Mouse (Mus musculus) spleen, postnatal 4 days (tissue): Measurements from ENCODE around the gene Acta1.

ENCODE experiments used
- DNase-seq, 2 experiments: peaks; one replicate each; pipeline ENCODE4 v3.0.0; 2022; ENCODE audit warnings: low spot score in 2 of 2

The Acta1 gene

DNA sequence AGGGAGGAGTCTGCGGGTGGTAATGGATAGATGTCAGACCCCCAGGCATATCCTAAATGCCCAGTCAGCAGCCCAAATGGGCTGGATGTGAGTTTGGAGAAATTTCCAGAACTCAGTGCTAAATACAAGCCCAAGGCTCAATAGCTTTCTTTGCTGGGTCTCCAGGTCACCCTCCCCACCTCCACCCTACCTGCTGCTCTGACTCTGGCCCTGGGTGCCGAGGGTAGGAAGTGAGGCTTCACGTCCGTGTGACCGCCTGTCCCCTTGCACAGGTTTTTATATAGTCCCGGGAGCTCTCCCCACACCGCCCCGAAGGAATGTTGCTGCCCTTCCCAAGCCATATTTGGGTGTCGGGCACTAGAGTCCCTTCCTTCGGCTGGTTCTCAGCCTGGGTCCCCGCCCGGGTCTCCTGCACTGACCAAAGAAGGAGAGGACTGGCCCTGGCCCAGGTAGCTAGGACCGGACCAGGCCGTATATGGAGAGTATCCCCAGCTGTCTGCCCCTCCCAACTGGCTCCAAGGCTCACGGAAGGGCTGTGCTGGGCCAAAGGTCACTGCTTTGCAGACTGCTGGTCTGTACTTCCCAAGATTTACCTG lies at the start of gene Acta1:
TSS of gene Acta1 (minus strand) at position 250 of the 596 bp plus-strand sequence.
- DNase-seq, result no peak

DNA sequence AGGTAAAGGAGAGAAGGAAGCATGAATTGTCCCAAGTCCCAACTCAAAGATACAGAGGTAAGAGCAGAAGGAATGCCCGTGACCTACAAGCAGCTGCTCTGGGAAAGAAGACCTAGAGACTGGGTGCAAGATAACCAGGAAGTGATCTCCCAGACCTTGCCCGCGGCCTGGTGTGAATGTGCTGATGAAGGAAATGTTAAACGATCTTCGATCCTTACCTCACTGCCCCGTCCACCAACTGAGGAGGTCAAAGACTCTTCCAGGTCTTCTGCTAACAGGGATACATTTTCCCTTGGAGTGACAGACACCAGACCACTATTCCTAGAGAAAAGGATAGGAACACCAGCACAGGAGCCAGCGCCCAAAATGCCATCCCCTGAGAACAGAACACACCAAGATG lies 34.5 kb upstream of the Acta1 start:
- DNase-seq, result no peak

DNA sequence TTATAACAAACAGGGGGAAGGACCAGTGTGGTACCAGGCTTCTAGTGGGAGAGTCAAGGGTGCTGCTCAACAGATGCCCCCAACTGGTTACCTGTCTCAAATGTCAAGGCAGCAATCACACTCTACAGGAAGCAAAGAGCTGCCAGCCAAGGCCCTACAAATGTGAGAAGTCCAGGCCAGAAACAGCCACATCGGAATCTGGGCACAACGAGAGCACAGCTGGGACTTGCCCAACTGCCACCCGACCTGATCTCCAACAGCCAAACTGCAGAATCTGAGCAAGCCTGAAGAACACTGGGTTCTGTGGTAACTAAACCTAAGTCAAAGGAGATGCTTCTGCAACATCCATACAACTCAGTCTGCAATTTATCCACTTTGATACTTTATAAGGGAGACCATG lies 31.1 kb upstream of the Acta1 start:
- no peak for DNase-seq

DNA sequence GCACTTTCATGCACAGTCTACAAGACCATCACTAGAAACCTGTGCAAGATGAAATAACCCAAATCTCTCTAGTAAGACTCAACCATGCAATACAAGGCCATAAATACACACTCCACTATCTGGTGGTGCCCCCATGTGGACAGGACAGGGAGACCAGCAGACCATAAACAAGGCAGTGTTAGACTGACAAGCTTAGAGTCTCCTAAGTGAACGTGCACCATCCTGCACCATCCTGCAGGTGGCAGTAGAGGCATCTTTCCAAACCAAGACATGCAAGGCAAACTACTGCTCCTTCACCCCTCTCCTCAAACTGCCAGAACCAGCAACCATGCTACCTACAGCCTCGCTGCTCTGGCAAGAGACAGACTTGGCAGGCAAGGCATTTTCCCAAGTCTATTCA lies 30.2 kb upstream of the Acta1 start:
- DNase-seq, result peak; percentile 82 to 91

DNA sequence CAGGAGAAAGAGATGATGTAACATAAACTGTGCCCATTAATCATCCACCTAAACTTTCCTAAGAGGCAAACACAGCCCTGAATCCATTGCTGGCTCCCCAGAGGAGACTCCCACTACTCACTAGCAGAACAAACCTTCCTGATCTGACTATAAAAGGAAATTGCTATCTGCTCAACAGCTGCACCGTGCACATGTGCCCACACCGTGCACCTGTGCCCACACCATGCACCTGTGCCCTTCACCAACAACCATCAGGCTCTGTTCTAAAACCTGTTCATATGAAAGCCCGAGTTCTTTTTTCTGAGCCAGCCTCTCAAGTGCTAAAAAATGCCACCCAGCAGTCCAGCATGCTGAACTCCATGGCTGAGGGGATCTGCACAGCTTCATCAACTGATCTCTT lies 20.1 kb upstream of the Acta1 start:
- no peak for DNase-seq

DNA sequence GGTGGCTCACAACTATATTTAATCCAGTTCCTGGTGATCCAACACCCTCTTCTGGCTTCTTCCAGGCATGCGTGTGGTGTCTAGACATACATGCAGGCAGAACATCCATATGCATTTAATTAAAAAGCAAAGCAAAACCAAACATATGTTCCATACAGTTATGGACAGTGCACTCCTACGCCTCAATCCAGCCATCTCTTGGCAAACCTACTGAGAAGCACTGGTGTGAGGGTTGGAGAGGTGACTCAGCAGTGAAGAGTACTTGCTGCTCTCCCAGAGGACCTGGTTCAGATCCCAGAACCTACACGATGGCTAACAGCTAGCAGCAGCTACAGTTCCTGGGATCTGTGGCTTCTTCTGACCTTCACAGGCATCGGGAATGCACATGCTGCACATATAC lies 17.7 kb upstream of the Acta1 start:
- DNase-seq, result no peak

DNA sequence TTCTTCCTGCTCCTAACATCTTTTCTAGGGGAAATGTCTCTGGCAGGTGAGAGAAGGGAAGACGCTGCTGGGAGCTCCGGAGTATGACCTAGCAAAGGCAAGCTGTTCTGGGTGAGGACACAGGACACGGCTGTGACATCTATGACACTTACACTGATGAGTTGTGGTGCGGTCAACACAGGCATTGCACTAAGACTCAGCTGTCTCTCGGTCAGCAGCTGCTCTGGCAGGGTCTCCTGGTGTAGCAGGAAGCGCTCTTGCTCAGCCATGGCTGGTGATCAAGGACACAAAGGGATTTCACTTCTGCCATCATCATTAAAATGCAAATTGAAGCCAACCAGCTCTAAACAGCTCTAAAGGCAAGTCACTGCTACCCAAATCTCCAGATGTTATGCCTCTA lies 13.1 kb upstream of the Acta1 start:
- DNase-seq, result no peak

DNA sequence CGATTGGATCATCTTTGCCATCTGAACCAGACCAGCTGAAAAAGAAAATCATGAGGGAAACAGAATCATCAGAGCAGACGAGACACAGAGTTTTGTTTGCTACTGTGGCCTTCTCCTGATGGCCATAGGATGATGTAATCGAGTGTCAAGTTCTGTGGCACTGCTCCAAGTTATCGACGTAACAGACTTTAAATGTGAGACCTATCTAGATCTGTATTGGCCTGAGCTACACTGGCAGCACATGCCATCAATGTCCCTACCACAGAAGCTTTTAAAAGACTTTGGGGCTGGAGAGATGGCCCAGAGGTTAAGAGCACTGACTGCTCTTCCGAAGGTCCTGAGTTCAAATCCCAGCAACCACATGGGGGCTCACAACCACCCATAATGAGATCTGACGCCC lies 8.1 kb upstream of the Acta1 start:
- no peak for DNase-seq

DNA sequence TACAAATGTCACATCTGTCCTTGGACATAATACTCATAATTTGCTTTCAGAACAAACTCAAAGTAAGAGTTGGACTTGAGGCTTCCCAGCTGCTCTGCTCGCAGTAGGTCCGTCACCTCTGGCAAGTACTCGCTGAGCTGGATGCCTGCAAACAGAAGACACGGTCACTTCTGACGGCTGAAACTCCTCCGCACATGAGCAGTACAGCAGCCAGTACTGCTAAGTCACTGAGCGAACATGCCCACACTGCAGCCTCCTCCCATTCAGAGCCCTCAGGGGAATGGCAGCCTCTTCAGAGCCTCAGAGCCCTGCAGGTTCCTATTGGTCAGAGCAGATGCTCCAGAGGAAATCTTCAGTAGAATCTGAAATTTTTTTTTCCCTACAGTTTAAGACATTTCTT lies 4.8 kb upstream of the Acta1 start:
- no peak for DNase-seq

DNA sequence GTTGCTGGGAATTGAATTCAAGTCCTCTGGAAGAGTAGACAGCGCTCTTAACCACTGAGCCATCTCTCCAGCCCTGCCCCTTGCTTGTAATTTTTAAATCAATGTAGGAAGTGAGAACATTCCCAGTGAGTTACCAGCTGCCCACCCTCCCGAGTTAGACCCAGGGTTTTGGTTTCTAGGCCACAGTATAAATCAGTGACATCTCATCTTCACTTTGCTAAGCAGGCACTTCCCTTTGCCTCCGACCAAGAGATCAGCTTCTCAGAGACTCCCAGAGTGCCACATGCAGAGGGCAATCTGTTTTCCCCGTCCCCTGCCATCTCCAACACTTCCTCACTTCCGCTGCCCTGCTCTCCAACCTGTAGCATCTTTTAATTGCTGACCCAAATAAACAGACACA lies 4.0 kb upstream of the Acta1 start:
- no peak for DNase-seq

DNA sequence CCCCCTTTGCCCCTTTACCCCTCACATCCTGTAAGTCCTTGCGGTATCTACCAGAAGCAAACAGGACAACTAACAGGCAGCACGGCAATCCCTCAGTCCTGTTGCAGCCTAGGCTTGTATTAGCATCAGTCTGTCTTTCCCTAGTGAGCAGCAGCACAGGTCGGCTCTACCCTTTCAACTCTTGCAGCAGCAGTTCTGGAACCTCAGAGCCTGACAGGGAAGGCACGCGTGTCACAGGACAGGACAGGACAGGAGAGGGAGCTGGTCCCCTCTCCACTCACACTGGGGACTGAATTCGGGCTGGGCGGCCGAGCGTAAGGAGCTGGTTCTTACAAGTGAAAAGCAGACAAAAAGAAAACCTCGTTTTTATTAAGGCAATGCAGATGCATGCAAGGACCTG lies 2.2 kb upstream of the Acta1 start:
- no peak for DNase-seq

DNA sequence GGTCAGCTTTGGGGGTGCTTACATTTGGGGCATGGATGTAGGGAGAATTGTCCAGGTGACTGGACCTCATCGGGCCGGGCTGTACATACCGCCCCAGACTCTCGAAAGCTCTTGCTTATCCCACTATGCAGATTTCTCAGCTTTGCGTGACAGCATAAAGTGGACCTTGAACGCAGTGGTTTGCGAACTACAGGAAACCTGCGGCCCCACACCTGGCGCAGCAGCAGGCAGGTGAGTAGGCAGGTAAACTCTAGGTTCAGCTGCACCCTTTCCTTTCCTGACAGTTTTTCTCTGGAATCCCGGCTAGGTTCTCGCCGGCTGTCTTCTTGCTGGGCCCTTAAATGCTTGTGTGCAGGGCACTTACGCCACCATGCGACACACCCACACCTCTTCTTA lies 1.8 kb upstream of the Acta1 start:
- no peak for DNase-seq

DNA sequence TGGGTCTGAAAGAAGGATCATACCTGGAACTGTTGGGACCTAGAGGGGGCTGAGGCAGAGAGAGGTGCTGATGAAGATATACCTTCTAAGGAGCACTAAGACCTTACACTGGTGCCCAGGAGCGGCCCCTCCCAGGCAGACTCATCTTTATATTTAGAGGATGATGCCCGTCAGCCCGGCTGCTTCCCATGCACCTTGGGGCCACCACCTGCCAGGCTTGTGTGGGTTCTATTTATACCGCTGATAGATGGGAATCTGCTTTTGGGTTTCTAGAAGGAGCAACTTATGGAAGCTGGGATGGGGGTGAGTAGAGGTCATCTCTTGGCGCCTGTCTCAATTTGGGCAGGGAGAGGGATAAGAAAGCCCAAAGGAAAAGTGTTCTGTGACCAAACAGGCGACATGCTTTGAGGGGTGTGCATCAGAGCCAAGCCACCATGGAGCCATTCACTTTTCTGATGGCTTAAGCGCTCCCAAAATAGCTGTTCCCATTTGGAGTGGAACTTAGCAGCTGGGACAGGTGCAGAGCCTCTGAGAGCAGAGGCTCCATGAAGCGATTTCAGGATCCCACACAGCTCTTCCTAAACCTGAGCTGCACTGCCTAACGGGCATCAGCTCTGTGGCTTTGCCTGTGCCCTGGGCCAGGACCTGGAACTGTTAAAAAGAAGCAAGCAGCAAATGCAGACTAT lies 1.3 kb upstream of the Acta1 start:
- DNase-seq, result no peak

DNA sequence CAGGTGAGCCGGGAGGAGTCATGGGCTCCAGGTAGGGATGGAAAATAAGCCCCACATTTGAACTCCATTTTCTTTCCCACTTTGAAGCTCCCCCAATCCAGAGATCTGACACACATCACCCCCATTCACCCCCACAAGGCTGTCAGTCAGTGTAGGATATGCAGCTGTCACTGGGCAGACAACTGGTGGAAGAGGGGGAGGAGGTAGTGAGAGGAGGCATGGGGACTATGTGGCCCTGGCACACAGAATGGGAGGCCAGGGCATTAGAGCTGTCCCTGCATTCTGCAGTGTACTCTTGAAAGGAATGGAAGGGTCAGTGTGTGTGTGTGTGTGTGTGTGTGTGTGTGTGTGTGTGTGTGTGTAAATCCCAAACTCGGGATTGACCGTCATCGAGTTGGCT lies 679 bp upstream of the Acta1 start:
- DNase-seq, result no peak

DNA sequence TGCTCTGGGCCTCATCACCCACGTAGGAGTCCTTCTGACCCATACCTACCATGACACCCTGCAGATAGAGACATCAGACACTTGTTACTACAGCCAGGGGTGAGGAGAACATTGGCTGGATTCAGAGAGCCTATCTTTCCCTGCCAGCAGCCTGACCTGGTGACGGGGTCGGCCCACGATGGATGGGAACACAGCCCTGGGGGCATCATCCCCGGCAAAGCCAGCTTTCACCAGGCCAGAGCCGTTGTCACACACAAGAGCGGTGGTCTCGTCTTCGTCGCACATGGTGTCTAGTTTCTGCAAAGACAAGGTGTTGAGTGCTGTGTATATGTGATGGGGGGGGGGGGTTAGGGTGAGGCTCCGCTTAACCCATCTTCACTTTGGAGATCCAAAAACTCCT lies 1.1 kb downstream of the Acta1 start:
- no peak for DNase-seq

DNA sequence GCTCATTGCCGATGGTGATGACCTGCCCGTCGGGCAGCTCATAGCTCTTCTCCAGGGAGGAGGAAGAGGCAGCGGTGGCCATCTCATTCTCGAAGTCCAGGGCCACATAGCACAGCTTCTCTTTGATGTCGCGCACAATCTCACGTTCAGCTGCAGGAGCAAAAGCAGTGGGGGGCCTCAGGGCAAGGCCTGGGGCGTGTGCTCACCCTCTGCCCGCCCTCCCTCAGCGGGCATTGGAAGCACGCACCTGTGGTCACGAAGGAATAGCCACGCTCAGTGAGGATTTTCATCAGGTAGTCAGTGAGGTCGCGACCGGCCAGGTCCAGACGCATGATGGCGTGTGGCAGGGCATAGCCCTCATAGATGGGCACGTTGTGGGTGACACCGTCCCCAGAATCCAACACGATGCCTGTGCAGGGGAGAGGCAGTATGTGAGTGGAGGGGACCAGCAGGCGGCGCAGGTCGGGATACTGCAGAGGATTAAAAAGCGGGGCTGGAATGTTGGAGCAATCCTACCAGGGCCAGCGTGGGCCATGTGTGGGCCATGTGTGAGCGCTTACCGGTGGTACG lies 1.9 kb downstream of the Acta1 start:
- no peak for DNase-seq

DNA sequence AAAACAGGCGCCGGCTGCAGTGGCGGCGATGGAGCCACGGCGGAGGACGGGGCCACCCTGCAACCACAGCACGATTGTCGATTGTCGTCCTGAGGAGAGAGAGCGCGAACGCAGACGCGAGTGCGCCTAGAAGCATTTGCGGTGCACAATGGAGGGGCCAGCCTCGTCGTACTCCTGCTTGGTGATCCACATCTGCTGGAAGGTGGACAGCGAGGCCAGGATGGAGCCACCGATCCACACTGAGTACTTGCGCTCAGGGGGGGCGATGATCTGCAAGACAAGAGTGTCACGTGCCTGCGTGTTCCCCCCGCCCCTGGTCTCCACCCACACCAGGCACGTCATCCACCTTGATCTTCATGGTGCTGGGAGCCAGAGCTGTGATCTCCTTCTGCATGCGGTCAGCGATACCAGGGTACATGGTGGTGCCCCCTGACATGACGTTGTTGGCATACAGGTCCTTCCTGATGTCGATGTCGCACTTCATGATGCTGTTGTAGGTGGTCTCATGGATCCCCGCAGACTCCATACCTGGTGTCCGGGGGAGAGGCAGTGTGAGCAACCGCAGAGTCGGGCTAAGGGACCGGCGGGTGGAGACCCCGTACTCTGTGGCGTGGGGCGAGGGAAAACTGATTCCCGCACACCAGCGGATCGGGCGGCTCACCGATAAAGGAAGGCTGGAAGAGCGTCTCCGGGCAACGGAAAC lies 2.5 kb downstream of the Acta1 start:
- no peak for DNase-seq

DNA sequence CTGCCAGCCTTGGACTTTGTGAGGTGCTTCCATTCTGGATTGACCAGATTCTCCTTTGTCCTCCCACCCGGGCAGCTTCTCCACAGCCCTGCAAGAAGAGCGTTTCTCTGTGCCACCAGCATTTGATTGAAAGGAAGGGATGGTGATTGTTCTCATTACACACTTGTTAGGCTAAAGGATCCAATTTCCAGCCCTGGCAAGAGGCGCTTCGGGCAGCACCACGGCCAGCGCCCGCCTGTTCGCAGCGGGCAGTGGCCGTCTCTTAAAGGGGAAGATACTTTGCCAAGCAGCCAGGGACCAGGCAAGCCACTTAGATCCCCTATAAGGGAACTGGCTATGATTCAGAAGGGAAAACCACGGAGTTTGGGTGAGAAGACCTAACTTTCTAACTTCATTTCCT lies 3.3 kb downstream of the Acta1 start:
- DNase-seq, result no peak

DNA sequence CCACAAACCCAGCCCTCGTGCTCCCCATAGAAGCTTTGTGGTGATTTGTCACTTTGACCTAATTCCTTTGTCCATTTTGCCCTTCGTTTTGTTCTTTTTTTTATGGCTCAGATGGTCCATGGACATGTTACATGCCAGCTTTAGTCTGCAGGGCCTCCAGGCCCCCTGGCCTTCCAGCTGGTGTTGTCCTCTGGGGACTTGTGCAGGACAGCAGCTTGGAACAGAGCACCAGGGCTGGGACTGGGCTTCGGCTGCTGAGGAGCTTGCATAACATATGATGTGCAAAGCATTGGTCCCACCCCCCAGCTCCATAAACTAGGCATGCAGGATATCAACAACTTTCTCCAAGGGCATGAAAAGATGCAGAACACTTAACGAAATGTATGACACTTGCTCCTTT lies 4.8 kb downstream of the Acta1 start:
- no peak for DNase-seq

DNA sequence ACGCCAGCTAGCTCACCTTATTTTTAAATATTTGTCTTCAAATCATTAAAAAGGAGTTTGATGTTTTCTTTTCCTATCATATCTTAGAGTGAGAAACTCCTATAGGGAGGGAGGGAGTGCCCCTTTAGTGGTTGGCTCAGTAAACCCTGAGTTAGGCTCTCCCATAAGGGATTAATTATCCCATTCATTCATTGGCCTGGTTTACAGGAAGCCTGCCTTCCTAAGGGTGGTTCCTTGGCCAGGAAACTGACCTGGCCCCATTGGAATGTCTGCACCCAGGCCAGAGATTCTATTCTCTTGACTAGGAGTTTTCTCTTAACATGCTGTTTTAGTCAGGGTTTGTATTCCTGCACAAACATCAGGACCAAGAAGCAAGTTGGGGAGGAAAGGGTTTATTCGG lies 6.6 kb downstream of the Acta1 start:
- DNase-seq, result no peak

DNA sequence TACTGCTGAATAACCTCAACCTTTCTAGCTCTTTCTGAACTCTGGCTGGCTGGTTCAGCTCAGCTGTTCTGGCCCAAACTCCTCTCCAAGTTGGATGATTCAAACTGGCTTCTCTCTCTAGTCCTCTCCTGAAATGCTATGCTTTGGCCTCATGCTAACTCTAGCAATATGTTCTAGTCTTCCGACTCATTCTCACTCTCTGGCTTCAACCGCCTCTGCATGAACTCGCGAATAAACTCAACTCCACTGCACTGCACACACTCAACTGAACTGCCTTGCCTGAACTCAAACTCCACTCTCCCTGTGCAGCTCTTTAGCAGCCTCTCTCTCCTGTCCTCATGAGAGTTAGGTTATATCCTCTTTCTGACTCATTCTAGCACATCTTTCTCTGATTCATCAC lies 7.4 kb downstream of the Acta1 start:
- no peak for DNase-seq

DNA sequence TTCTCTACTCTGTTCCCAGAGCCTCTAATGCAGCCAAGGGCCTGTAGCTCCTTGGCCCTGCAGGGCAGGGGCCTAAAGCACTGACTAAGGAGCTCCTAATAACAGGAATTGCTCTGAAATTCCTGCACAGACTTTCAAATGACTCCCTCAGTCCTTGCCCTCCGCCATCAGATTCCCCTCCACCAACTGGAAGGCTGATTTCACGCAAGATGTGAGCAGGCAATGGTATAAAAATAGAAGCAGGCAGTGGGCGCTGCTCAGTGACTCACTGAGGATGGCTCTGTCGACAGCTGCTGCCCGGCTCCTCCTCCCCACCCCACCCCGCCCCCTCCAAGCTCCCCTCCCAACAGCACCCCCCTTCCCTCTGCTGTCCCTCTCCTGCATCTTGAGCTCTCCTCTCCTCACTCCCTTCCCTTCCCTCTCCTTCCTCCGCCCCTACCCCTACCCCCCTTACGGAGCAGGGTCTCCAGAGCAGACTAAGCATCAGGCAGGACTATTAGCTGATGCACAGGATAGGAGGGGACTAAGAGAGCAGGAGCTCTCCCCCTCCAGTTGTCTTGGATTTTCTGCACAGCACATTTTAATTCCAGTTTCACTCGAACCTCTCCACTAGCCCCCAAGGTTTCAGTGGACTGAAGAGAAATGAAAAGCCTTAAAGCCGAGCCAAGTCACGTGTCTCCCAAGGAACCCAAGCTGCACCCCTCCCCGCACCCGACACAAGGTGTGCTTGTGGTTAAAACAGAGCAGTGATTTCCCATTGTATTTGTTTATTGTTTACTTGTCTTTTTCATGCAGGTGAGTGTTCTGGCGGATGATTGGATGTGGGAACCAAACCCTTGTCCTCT lies 9.6 kb downstream of the Acta1 start:
- no peak for DNase-seq
